Mouse (Mus musculus): ENCODE results near the gene Stk26.

GRCm38 (mm10) chrX:50930309-50930708 is 89.5 kb downstream of the Stk26 start:
- no peak for TF ChIP-seq CTCF (IDR thresholded peaks at IDR 0.05; ENCODE audit: low read depth, low read length)
- no peak for TF ChIP-seq POLR2A (IDR thresholded peaks at IDR 0.05; ENCODE audit: borderline replicate concordance, low read depth, low read length)
